Mouse (Mus musculus) brain, embryonic 14.5 days (tissue): Measurements from ENCODE around the gene Pacsin2.

Source experiments
- CTCF ChIP-seq: fragments of 200-500 bp; IDR thresholded peaks from 2 replicates; pipeline ENCODE4 v1.5.1; 2012; ENCODE audit warnings: inconsistent platforms, mild to moderate bottlenecking, moderate library complexity, borderline replicate concordance; ENCODE audit not compliant: insufficient read depth, insufficient read length; ENCODE audit errors: extremely low read depth
- POLR2A ChIP-seq: fragments of 200-500 bp; IDR thresholded peaks from 2 replicates; pipeline ENCODE4 v1.6.1; 2012; ENCODE audit warnings: mild to moderate bottlenecking, inconsistent platforms, borderline replicate concordance; ENCODE audit not compliant: poor library complexity, insufficient read depth, insufficient read length, severe bottlenecking; ENCODE audit errors: extremely low read depth

DNA sequence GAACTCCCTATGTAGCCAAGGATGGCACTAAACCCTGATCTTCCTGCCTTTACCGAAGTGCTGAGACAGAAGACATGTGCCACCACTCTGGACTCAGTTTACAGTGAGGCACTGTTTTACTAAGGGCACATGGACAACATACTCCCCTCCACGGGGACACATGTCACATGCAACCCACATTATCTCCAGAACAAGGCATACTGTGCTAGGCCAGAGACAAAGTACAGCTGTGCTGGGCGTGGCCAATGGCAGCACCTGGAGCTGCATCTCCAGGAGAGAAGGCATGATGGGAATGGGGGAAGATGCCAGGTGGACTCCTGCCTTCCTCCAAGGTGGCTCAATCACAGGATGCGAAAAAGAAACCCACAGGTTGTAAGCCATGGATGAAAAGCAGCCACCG lies 135.5 kb downstream of the Pacsin2 start:
- TF ChIP-seq POLR2A (no peak), CTCF (no peak)
